Mouse (Mus musculus): ENCODE data around the gene Cacng7. TPM values are rescaled to one million over a fixed set of nuclear protein-coding genes. Genes with fewer than 3 reads are reported as not detected.
"Not testable (repeated sequence)": the region's sequence is repeated elsewhere in the genome, so short reads cannot be mapped to it uniquely, and the experiment has no call there.

Cacng7 gene
- polyA plus RNA-seq (2016; fragmentation: Nextera tagmentation; extraction: Ambion mirVana), result 2.3 and 3.8 TPM in 2 replicates

- peak; percentile 86 for ATAC-seq (ENCODE audit: low FRiP score, low read depth)
- Histone ChIP-seq H3K4me1 (peaks cover 15% of the 10 kb centered on the region), H3K4me2 (replicated peaks) (peak within 1 kb of the TSS; percentile 82), H3K27me3 (replicated peaks) (peaks cover 4% of the 10 kb centered on the region; the same call in 1 of the 2 replicates), H3K36me3 (0 out of 2 replicates have a peak, but pooled peaks cover under 1% of the 10 kb centered on the region), H3K27ac (peak within 1 kb of the TSS; percentile 79), H3K4me3 (peak within 1 kb of the TSS; percentile 71), H3K9ac (peak within 1 kb of the TSS; percentile 82), H3K9me3 (no peaks in the 10 kb centered on the region)
- WGBS, result under 1% methylated on average over 65 of the region's 65 CpGs
These were observed at the start of gene Cacng7 for GRCm38 (mm10) chr7:3332619-3333521. Gene Cacng7, plus strand, starts transcription at chr7:3332955.

GRCm38 (mm10) chr7:3283081-3283875 lies 49.5 kb upstream of the Cacng7 start:
- no peaks in the 10 kb centered on the region for H3K27me3 ChIP-seq (replicated peaks)
- no peak overlapping the region for H3K27ac ChIP-seq
- no peaks in the 10 kb centered on the region for H3K9me3 ChIP-seq
- no peaks in the 10 kb centered on the region for H3K4me1 ChIP-seq
- no peak overlapping the region for H3K9ac ChIP-seq
- H3K36me3 ChIP-seq, result no peaks in the 10 kb centered on the region
- H3K4me2 ChIP-seq (replicated peaks), result no peak overlapping the region
- H3K4me3 ChIP-seq, result no peak overlapping the region
- 89% methylated on average over 11 of the region's 11 CpGs for WGBS
- ATAC-seq (ENCODE audit: low FRiP score, low read depth), result no peak

DNA sequence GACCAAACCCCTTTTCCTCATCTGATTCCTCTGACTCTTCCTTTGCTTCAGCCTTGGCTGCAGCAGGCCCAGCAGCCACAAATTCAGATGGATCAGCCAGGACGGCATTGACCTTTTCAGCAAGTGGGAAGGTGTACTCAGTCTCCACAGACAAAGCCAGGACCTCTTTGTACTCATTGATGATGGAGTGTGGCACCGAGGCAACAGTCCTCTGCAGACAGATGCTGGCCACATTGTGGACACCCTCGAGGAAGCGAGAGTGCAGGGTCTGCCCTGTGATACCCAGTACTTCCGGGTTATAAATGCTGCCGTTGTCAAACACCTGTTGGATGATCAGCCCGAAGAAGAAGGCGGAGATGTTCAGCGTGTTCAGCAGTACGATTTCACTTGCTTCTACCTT lies 48.2 kb upstream of the Cacng7 start:
- 85% methylated on average over 10 of the region's 10 CpGs for WGBS
- no peak overlapping the region for H3K4me3 ChIP-seq
- no peak overlapping the region for H3K9ac ChIP-seq

DNA sequence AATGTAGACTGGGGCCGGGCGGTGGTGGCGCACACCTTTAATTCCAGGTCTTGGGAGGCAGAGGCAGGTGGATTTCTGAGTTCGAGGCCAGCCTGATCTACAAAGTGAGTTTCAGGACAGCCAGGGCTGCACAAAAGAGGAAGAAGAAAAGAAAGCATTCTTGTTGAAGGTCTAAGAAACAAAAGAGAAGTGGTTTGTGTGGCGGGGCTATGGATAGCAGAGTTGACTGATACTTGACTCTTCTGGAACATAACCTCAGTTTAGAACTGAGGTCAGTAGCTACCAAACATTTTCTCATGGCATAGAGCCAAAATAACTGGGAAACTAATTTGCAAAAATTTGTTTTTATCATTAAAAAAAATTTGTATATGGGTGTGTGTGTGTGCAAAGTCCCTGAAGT lies 46.7 kb upstream of the Cacng7 start:
- no peak for ATAC-seq (ENCODE audit: low FRiP score, low read depth)
- no peaks in the 10 kb centered on the region for H3K27me3 ChIP-seq (replicated peaks)
- no peak overlapping the region for H3K9ac ChIP-seq
- peaks cover 18% of the 10 kb centered on the region; the same call in 1 of the 2 replicates for H3K4me1 ChIP-seq
- no peaks in the 10 kb centered on the region for H3K36me3 ChIP-seq
- no peak overlapping the region for H3K4me2 ChIP-seq (replicated peaks)
- WGBS, result 96% methylated on average over 5 of the region's 5 CpGs
- no peak overlapping the region for H3K27ac ChIP-seq
- no peak overlapping the region for H3K4me3 ChIP-seq
- H3K9me3 ChIP-seq, result no peaks in the 10 kb centered on the region

More for the DNA sequence above, 48.2 kb upstream of the Cacng7 start:
- no peak overlapping the region for H3K4me2 ChIP-seq (replicated peaks)
- peaks cover 4% of the 10 kb centered on the region; the same call in 1 of the 2 replicates for H3K4me1 ChIP-seq
- ATAC-seq (ENCODE audit: low FRiP score, low read depth), result no peak
- H3K36me3 ChIP-seq, result no peaks in the 10 kb centered on the region
- H3K9me3 ChIP-seq, result no peaks in the 10 kb centered on the region
- no peak overlapping the region for H3K27ac ChIP-seq
- no peaks in the 10 kb centered on the region for H3K27me3 ChIP-seq (replicated peaks)

DNA sequence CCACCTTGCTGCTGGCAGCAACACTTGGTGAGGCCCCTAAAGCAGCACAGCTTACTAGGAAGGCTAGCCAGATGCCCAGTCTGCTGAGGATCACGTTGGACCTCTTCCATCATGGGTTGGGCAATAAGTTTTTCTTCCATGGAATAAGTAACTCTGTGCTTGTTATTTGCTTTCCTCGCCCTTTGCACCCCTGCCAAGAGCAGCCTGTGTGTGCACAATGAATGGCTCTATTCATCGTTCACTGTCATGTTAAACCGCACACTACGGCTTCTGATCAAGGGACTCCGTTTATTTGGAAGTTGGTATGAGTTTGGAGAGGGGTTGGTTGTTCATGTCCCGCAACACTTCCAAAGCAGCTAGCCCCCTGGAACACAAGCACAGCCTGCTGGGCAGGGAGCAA lies 45.6 kb upstream of the Cacng7 start:
- 66% methylated on average over 7 of the region's 7 CpGs for WGBS

DNA sequence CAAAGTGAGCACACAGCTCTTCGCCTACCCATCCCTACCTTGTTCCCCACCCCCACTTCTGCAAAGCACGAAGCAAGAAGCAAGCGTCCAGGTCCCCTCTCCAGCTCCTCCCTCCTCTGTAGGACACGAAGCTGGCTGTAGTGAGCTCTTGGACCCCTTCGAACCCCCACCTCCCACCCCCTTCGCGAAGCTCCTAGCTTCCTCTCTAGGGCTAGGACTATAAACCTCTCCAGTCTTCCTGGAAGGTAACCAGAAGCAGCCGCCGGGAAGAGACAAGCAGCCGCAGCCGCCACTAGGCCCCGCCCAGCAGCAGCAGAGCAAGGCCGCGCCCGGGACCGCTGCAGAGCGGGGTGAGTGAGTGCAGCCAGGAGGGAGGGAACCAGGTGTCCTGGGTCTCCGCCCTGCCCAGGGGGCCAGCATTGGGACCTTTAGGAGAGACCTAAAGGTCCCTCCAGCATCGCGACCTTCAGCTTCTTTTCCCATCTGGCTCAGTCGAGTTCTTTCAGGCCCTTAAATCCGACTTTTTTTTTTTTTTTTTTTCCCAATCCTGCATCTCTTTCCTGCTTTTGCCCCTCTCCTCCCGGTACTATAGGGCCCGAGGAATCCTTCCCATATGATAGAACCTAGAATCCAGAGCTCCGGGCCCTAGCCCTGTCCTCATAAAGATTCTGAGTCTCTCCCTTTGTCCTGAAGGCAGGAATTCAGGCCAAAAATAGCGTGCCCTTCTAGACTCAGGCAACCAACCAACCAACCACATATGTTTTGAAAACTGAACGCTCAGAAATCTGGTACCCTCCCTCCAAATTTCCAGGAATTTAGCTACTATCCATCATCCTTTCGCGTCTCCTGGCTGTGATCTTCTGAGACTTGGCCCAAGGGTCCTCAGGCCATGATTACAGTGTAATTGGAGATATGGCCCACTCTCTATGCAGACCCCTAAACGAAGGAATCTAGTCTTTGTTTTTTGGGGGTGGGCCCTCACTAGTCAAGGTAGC lies 43.5 kb upstream of the Cacng7 start, which contains the start of the genes Myadm and Prkcg:
TSS of gene Myadm (plus strand) at position 105 of the 995 bp plus-strand sequence.
TSS of gene Prkcg (plus strand) at position 204 of the 995 bp plus-strand sequence.
- H3K9me3 ChIP-seq, result no peaks in the 10 kb centered on the region
- H3K27ac ChIP-seq, result peak within 1 kb of the TSS; percentile 53; the same call in 1 of the 2 replicates
- peaks cover 28% of the 10 kb centered on the region; the same call in 1 of the 2 replicates for H3K4me1 ChIP-seq
- peak within 1 kb of the TSS; percentile 39 for H3K4me3 ChIP-seq
- peak within 1 kb of the TSS; percentile 63 for H3K4me2 ChIP-seq (replicated peaks)
- no peaks in the 10 kb centered on the region for H3K27me3 ChIP-seq (replicated peaks)
- H3K9ac ChIP-seq, result peak within 1 kb of the TSS; percentile 65
- H3K36me3 ChIP-seq, result 0 out of 2 replicates have a peak, but pooled peaks cover 2% of the 10 kb centered on the region
- 2% methylated on average over 30 of the region's 30 CpGs for WGBS
- peak; percentile 38 for ATAC-seq (ENCODE audit: low FRiP score, low read depth)

More for the DNA sequence above, 45.6 kb upstream of the Cacng7 start:
- Histone ChIP-seq H3K9ac (no peak overlapping the region), H3K4me1 (peaks cover 22% of the 10 kb centered on the region; the same call in 1 of the 2 replicates), H3K27me3 (replicated peaks) (no peaks in the 10 kb centered on the region), H3K4me3 (no peak overlapping the region), H3K36me3 (no peaks in the 10 kb centered on the region), H3K4me2 (replicated peaks) (no peak overlapping the region), H3K27ac (no peak overlapping the region), H3K9me3 (no peaks in the 10 kb centered on the region)
- ATAC-seq (ENCODE audit: low FRiP score, low read depth), result no peak

DNA sequence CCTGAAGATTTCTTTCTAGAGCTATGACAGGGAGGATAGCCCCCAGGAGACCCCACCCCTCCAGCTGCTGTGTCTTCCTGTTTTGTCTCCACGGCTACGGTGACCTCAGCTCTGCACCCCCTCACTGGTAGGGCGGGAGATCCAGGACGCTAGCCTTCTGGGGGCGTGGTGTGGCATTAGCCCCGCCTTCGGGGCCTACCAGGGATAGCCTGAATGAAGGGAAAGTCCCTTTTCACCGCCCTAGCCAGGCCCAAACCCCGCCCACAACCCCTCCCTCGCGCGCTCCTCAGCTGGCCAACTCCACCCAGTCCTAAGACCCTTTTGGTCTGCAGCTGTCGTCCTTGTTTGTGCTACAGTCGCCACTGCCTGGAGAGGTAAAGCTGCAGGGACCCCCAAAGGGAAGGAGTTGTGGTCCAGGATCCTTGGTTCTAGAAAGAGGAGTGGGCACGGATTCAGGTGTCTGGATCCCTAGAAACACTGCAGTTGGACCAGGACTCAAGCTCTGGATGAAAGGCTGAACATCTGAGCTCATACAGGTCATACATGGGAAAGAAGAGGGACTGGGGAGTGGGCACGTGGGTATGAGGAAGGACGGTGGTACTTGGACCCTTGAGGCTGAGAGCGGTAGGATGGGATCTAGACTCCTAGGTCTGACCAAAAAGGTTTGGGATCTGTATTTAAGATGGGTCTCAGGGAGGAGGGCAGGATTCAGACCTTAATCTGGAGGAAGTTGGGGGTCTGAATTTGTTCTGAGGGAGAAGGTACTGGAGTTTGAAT lies 42.3 kb upstream of the Cacng7 start:
- peak overlapping the region; percentile 39 for H3K4me3 ChIP-seq
- no peaks in the 10 kb centered on the region for H3K9me3 ChIP-seq
- H3K4me2 ChIP-seq (replicated peaks), result peak overlapping the region; percentile 63
- H3K27ac ChIP-seq, result 0 out of 2 replicates have a peak overlapping the region, but pooled peaks have one; percentile 11
- no peaks in the 10 kb centered on the region for H3K27me3 ChIP-seq (replicated peaks)
- 0 out of 2 replicates have a peak, but pooled peaks cover 6% of the 10 kb centered on the region for H3K36me3 ChIP-seq
- ATAC-seq (ENCODE audit: low FRiP score, low read depth), result peak; percentile 93
- under 1% methylated on average over 18 of the region's 18 CpGs for WGBS
- H3K4me1 ChIP-seq, result peaks cover 28% of the 10 kb centered on the region; the same call in 1 of the 2 replicates
- H3K9ac ChIP-seq, result peak overlapping the region; percentile 6; the same call in 1 of the 2 replicates

- Histone ChIP-seq H3K4me2 (replicated peaks) (peak overlapping the region; percentile 63), H3K4me3 (peak overlapping the region; percentile 39), H3K9ac (0 out of 2 replicates have a peak overlapping the region, but pooled peaks have one; percentile 13), H3K4me1 (peaks cover 28% of the 10 kb centered on the region; the same call in 1 of the 2 replicates), H3K9me3 (no peaks in the 10 kb centered on the region), H3K27me3 (replicated peaks) (no peaks in the 10 kb centered on the region), H3K27ac (no peak overlapping the region), H3K36me3 (0 out of 2 replicates have a peak, but pooled peaks cover 6% of the 10 kb centered on the region)
- WGBS, result 24% methylated on average over 6 of the region's 6 CpGs
- peak; percentile 4; the same call in 1 of the 2 replicates for ATAC-seq (ENCODE audit: low FRiP score, low read depth)
These were observed 41.6 kb upstream of the Cacng7 start for GRCm38 (mm10) chr7:3291197-3291596.

DNA sequence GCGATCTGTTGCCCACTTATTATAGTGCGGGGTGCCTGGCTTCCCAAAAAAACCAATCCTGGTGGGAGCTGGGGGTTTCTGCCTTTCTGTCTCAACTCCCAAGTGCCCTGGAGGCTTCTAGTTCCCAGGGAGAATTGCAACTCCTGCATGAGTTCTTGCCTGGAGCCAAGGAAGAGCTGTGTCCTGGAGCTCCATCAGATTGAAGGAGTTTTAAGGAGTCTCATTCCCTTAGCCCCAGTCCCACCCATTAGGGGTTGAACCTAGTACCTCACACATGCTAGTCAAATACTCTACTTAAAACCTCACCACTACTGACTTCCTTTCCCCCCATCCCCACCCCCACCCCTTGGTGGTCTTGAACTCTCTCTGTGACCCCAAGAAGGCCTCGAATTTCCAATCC lies 41.0 kb upstream of the Cacng7 start:
- no peak for ATAC-seq (ENCODE audit: low FRiP score, low read depth)
- Histone ChIP-seq H3K27me3 (replicated peaks) (no peaks in the 10 kb centered on the region), H3K4me3 (no peak overlapping the region), H3K27ac (no peak overlapping the region), H3K9me3 (no peaks in the 10 kb centered on the region), H3K4me2 (replicated peaks) (peak overlapping the region; percentile 63), H3K4me1 (peaks cover 28% of the 10 kb centered on the region; the same call in 1 of the 2 replicates), H3K9ac (no peak overlapping the region), H3K36me3 (peaks cover 11% of the 10 kb centered on the region)
- WGBS, result 70% methylated on average over 3 of the region's 3 CpGs

DNA sequence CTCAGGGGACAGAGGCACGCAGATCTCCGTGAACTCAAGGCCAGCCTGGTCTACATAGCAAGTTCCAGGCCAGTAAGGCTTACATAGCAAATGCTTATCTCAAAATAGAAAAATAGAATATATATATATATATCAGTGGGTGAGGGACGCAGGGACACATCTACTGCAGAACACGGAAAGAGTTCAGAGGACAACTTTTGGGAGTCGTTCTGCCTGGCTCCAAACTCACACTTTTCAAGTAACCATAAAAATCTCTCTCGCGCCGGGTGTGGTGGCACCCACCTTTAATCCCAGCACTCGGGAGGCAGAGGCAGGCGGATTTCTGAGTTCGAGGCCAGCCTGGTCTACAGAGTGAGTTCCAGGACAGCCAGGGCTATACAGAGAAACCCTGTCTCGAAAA lies 40.5 kb upstream of the Cacng7 start:
- ATAC-seq (ENCODE audit: low FRiP score, low read depth); H3K9ac ChIP-seq; H3K27ac ChIP-seq; H3K9me3 ChIP-seq; H3K4me3 ChIP-seq; H3K27me3 ChIP-seq (replicated peaks): not testable (repeated sequence)
- Histone ChIP-seq H3K4me1 (peaks cover 28% of the 10 kb centered on the region; the same call in 1 of the 2 replicates), H3K4me2 (replicated peaks) (peak overlapping the region; percentile 63), H3K36me3 (peaks cover 16% of the 10 kb centered on the region)
- 74% methylated on average over 12 of the region's 12 CpGs for WGBS
